Mouse (Mus musculus): ENCODE results near the gene Vstm2l. TPM values are rescaled to one million over a fixed set of nuclear protein-coding genes. Genes with fewer than 3 reads are reported as not detected.

Gene Vstm2l
- total RNA-seq (2021), result 100 to 1,000 TPM; 171 to 184 TPM
- long read RNA-seq, experiment 1, transcript Vstm2l-201 (4 exons, 1,363 nt), result major isoform, 218 of 230 reads
- long read RNA-seq, experiment 1, partial matches to known transcripts, result 9 of 230 reads
- long read RNA-seq, experiment 1, other reads (novel, unspliced or antisense), result 3 of 230 reads
- long read RNA-seq, experiment 2, transcript Vstm2l-201 (4 exons, 1,363 nt), result major isoform, 176 of 188 reads
- long read RNA-seq, experiment 2, partial matches to known transcripts, result 5 of 188 reads
- long read RNA-seq, experiment 2, other reads (novel, unspliced or antisense), result 7 of 188 reads

GRCm38 (mm10) chr2:157914105-157914764 lies at the start of gene Vstm2l:
Gene Vstm2l (plus strand): TSS chr2:157914653.
- peak; percentile 69 to 80 for DNase-seq (ENCODE audit: low spot score in 2 of 2)

GRCm38 (mm10) chr2:157867126-157867525 lies 47.3 kb upstream of the Vstm2l start:
- DNase-seq (ENCODE audit: low spot score in 2 of 2), result no peak

- no peak for DNase-seq (ENCODE audit: low spot score in 2 of 2)
Observed at GRCm38 (mm10) chr2:157870247-157870646, 44.2 kb upstream of the Vstm2l start.

GRCm38 (mm10) chr2:157873223-157873622 lies 41.2 kb upstream of the Vstm2l start:
- DNase-seq (ENCODE audit: low spot score in 2 of 2), result no peak

- DNase-seq (ENCODE audit: low spot score in 2 of 2), result no peak
Observed at GRCm38 (mm10) chr2:157873691-157874090, 40.8 kb upstream of the Vstm2l start.

- no peak for DNase-seq (ENCODE audit: low spot score in 2 of 2)
Observed at GRCm38 (mm10) chr2:157875111-157875510, 39.3 kb upstream of the Vstm2l start.

GRCm38 (mm10) chr2:157877394-157877793 lies 37.1 kb upstream of the Vstm2l start:
- DNase-seq (ENCODE audit: low spot score in 2 of 2), result no peak

- peak in 1 of 2 experiments; percentile 45 for DNase-seq (ENCODE audit: low spot score in 2 of 2)
Observed at GRCm38 (mm10) chr2:157877967-157878366, 36.5 kb upstream of the Vstm2l start.

GRCm38 (mm10) chr2:157881939-157882338 lies 32.5 kb upstream of the Vstm2l start:
- no peak for DNase-seq (ENCODE audit: low spot score in 2 of 2)

GRCm38 (mm10) chr2:157887275-157888025 lies 27.0 kb upstream of the Vstm2l start:
- no peak for DNase-seq (ENCODE audit: low spot score in 2 of 2)

- DNase-seq (ENCODE audit: low spot score in 2 of 2), result peak in 1 of 2 experiments; percentile 30
Observed at GRCm38 (mm10) chr2:157891166-157891565, 23.3 kb upstream of the Vstm2l start.

- no peak for DNase-seq (ENCODE audit: low spot score in 2 of 2)
Observed at GRCm38 (mm10) chr2:157897131-157897530, 17.3 kb upstream of the Vstm2l start.

- DNase-seq (ENCODE audit: low spot score in 2 of 2), result no peak
Observed at GRCm38 (mm10) chr2:157913204-157913636, 1.2 kb upstream of the Vstm2l start.

GRCm38 (mm10) chr2:157913705-157914104 lies 748 bp upstream of the Vstm2l start:
- peak in 1 of 2 experiments; percentile 40 for DNase-seq (ENCODE audit: low spot score in 2 of 2)

- DNase-seq (ENCODE audit: low spot score in 2 of 2), result peak; percentile 48 to 66
Observed at GRCm38 (mm10) chr2:157914889-157915517, 550 bp downstream of the Vstm2l start.

GRCm38 (mm10) chr2:157918529-157918928 lies 4.1 kb downstream of the Vstm2l start:
- DNase-seq (ENCODE audit: low spot score in 2 of 2), result no peak

GRCm38 (mm10) chr2:157921551-157921950 lies 7.1 kb downstream of the Vstm2l start:
- DNase-seq (ENCODE audit: low spot score in 2 of 2), result peak in 1 of 2 experiments; percentile 39

- no peak for DNase-seq (ENCODE audit: low spot score in 2 of 2)
Observed at GRCm38 (mm10) chr2:157923406-157923805, 9.0 kb downstream of the Vstm2l start.

- no peak for DNase-seq (ENCODE audit: low spot score in 2 of 2)
Observed at GRCm38 (mm10) chr2:157924504-157924903, 10.1 kb downstream of the Vstm2l start.

GRCm38 (mm10) chr2:157926502-157926901 lies 12.0 kb downstream of the Vstm2l start:
- DNase-seq (ENCODE audit: low spot score in 2 of 2), result peak in 1 of 2 experiments; percentile 28

GRCm38 (mm10) chr2:157926927-157927326 lies 12.5 kb downstream of the Vstm2l start:
- DNase-seq (ENCODE audit: low spot score in 2 of 2), result peak; percentile 24 to 55
